Comparison of ENCODE assay signal across 8 mouse cellular contexts in the genomic region with DNA sequence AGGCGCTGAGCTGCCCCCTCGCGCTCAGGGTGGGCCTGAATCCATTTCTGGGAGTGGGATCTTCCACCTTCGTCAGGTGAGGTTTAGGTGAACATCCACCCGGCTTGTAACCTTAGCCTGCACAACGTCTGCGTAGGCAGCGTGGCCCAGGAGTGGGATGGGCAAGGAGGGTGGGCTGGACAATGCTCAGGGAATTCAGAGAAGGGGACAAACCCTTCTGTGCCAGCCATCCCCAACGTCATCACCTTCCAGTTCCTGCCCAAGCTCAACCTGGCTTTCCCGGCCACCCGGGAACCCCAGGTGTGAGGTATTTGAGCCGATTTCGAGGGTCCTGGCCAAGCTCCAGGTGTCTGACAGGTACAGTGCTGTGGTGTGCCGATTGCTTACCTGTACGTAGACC. TPM values are rescaled to one million over a fixed set of nuclear protein-coding genes. Genes with fewer than 3 reads are reported as not detected.
A peak's percentile ranks its signal among the peaks of the same experiment; 100 is the strongest.
DNase-seq lines count a peak whose midpoint lies in the region; ATAC-seq and TF ChIP-seq lines count a peak whose summit lies in the region.

No protein-coding gene starts in this region.

- no peaks in the 10 kb centered on the region for H3K9me3 ChIP-seq in ES-E14 (ENCODE audit: control insufficient read depth, insufficient read depth, low read depth, low read length)
- no peaks in the 10 kb centered on the region for H3K9me3 ChIP-seq in limb, embryonic 13.5 days
- H3K9me3 ChIP-seq in stomach, embryonic 15.5 days: no peaks in the 10 kb centered on the region

- TF ChIP-seq CTCF in embryonic fibroblast, embryonic 13.5 days (IDR thresholded peaks at IDR 0.05; ENCODE audit: borderline replicate concordance, insufficient read depth, low read length): no peak

- peak; percentile 37; the same call in 1 of the 2 replicates for ATAC-seq in limb, embryonic 13.5 days (ENCODE audit: low FRiP score, low read depth)
- no peak for ATAC-seq in stomach, embryonic 15.5 days (ENCODE audit: insufficient read depth, low FRiP score, low read depth)

- no peak for TF ChIP-seq POLR2A in embryonic fibroblast, embryonic 13.5 days (IDR thresholded peaks at IDR 0.05; ENCODE audit: low read depth, low read length)

- in situ Hi-C loops in ES-E14 (cut with MboI; ENCODE audit: low sequenced_read_pairs in 2 of 2, unreplicated experiment in 2 of 2): no loop called here

- DNase-seq in kidney, adult 11 months: peak; percentile 39
- DNase-seq in kidney, postnatal 4 days: no peak
- DNase-seq in ES-E14 (ENCODE audit: low read depth, low spot score): no peak
- DNase-seq in MN1 (ENCODE audit: low spot score): no peak
- DNase-seq in adrenal gland, postnatal 36 days: no peak

- H3K4me1 ChIP-seq in ES-E14 (ENCODE audit: control insufficient read depth in 2 of 2, insufficient read depth in 2 of 2, low read length in 2 of 2, poor library complexity in 1 of 2): peaks cover 7 to 8% of the 10 kb centered on the region in 2 experiments; a peak in 2 of 4 replicates
- peaks cover 7% of the 10 kb centered on the region; the same call in 1 of the 2 replicates for H3K4me1 ChIP-seq in embryonic fibroblast, embryonic 13.5 days (ENCODE audit: control insufficient read depth, insufficient read depth, low read length)
- peaks cover 18% of the 10 kb centered on the region for H3K4me1 ChIP-seq in limb, embryonic 13.5 days
- peaks cover 14% of the 10 kb centered on the region; the same call in 1 of the 2 replicates for H3K4me1 ChIP-seq in stomach, embryonic 15.5 days

- no peaks in the 10 kb centered on the region for H3K27me3 ChIP-seq in limb, embryonic 13.5 days
- no peaks in the 10 kb centered on the region for H3K27me3 ChIP-seq in stomach, embryonic 15.5 days (replicated peaks)

- H3K4me2 ChIP-seq in limb, embryonic 13.5 days (replicated peaks): peak overlapping the region; percentile 98
- H3K4me2 ChIP-seq in stomach, embryonic 15.5 days: peak overlapping the region; percentile 80

- peak overlapping the region; percentile 88 to 93 for H3K4me3 ChIP-seq in ES-E14 (ENCODE audit: insufficient read depth in 1 of 2, low read depth in 1 of 2, low read length in 2 of 2, poor library complexity in 1 of 2, severe bottlenecking in 1 of 2)
- peak overlapping the region; percentile 90 for H3K4me3 ChIP-seq in embryonic fibroblast, embryonic 13.5 days (ENCODE audit: insufficient read depth, low read length)
- peak overlapping the region; percentile 93 for H3K4me3 ChIP-seq in limb, embryonic 13.5 days
- H3K4me3 ChIP-seq in stomach, embryonic 15.5 days (replicated peaks): peak overlapping the region; percentile 78

- peaks cover 31% of the 10 kb centered on the region for H3K36me3 ChIP-seq in ES-E14 (ENCODE audit: control insufficient read depth, insufficient read depth, low read length, poor library complexity, severe bottlenecking)
- H3K36me3 ChIP-seq in limb, embryonic 13.5 days: peaks cover 44% of the 10 kb centered on the region
- peaks cover 38% of the 10 kb centered on the region for H3K36me3 ChIP-seq in stomach, embryonic 15.5 days

- peak overlapping the region; percentile 48; the same call in 1 of the 2 replicates for H3K27ac ChIP-seq in ES-E14 (ENCODE audit: insufficient read depth, low read depth, low read length, poor library complexity, severe bottlenecking)
- no peak overlapping the region for H3K27ac ChIP-seq in embryonic fibroblast, embryonic 13.5 days (ENCODE audit: insufficient read depth, low read length)
- peak overlapping the region; percentile 84; the same call in 1 of the 2 replicates for H3K27ac ChIP-seq in limb, embryonic 13.5 days
- H3K27ac ChIP-seq in stomach, embryonic 15.5 days: peak overlapping the region; percentile 78

- peak overlapping the region; percentile 92 for H3K9ac ChIP-seq in ES-E14 (ENCODE audit: insufficient read depth, low read depth, low read length, poor library complexity, severe bottlenecking)
- peak overlapping the region; percentile 96 for H3K9ac ChIP-seq in limb, embryonic 13.5 days
- peak overlapping the region; percentile 86 for H3K9ac ChIP-seq in stomach, embryonic 15.5 days

- WGBS in limb, embryonic 13.5 days: 7% methylated on average over 15 of the region's 15 CpGs
- 3% methylated on average over 15 of the region's 15 CpGs for WGBS in stomach, embryonic 15.5 days

TF ChIP-seq in ES-E14, 5 proteins besides CTCF, POLR2A, EP300 and RAD21:
- TF ChIP-seq ZC3H11A (IDR thresholded peaks at IDR 0.05; ENCODE audit: borderline replicate concordance, low read depth, low read length): no peak
- TF ChIP-seq ZNF384 (IDR thresholded peaks at IDR 0.05; ENCODE audit: low read depth, low read length): no peak
- no peak for TF ChIP-seq MAFK (IDR thresholded peaks at IDR 0.05; ENCODE audit: insufficient read depth, low read depth, low read length)
- no peak for TF ChIP-seq HCFC1 (IDR thresholded peaks at IDR 0.05; ENCODE audit: borderline replicate concordance, insufficient read depth, low read length)
- TF ChIP-seq CHD2 (IDR thresholded peaks at IDR 0.05; ENCODE audit: low read depth, low read length): no peak

RNA-seq across cellular contexts. Expression of a gene that starts 0.6 kb away (rescaled TPM):
- total RNA-seq in ES-E14 (2012; rRNA removed): 246 and 320 TPM in 2 replicates
- polyA plus RNA-seq in embryonic fibroblast, embryonic 13.5 days (2011; ENCODE audit: insufficient read length, low read depth, missing spikeins): 88.7 and 101 TPM in 2 replicates
- 30.9 and 36.8 TPM in 2 replicates for polyA plus RNA-seq in limb, embryonic 13.5 days (2015; fragmentation: Nextera tagmentation; extraction: Ambion mirVana)
- polyA plus RNA-seq in stomach, embryonic 15.5 days (2015; fragmentation: Nextera tagmentation; extraction: Ambion mirVana): 30.6 and 36.2 TPM in 2 replicates
- 100 to 1,000 TPM; 203 to 204 TPM for total RNA-seq in adrenal gland, postnatal 36 days (2021)

RNA-seq across cellular contexts. Expression of a gene that starts 16.8 kb away (rescaled TPM):
- total RNA-seq in ES-E14 (2012; rRNA removed): 9.8 and 10.0 TPM in 2 replicates
- 7.0 and 7.7 TPM in 2 replicates for polyA plus RNA-seq in embryonic fibroblast, embryonic 13.5 days (2011; ENCODE audit: insufficient read length, low read depth, missing spikeins)
- polyA plus RNA-seq in limb, embryonic 13.5 days (2015; fragmentation: Nextera tagmentation; extraction: Ambion mirVana): 11.1 and 11.5 TPM in 2 replicates
- polyA plus RNA-seq in stomach, embryonic 15.5 days (2015; fragmentation: Nextera tagmentation; extraction: Ambion mirVana): 31.1 and 34.1 TPM in 2 replicates
- total RNA-seq in adrenal gland, postnatal 36 days (2021): 10 to 100 TPM; 13.5 to 18.6 TPM

RNA-seq across cellular contexts. Expression of a gene that starts 18.4 kb away (rescaled TPM):
- total RNA-seq in ES-E14 (2012; rRNA removed): 35.0 and 35.8 TPM in 2 replicates
- polyA plus RNA-seq in embryonic fibroblast, embryonic 13.5 days (2011; ENCODE audit: insufficient read length, low read depth, missing spikeins): 33.8 and 35.4 TPM in 2 replicates
- polyA plus RNA-seq in limb, embryonic 13.5 days (2015; fragmentation: Nextera tagmentation; extraction: Ambion mirVana): 27.8 and 28.9 TPM in 2 replicates
- polyA plus RNA-seq in stomach, embryonic 15.5 days (2015; fragmentation: Nextera tagmentation; extraction: Ambion mirVana): 25.8 and 26.4 TPM in 2 replicates
- total RNA-seq in adrenal gland, postnatal 36 days (2021): 10 to 100 TPM; 53.0 to 72.7 TPM

RNA-seq across cellular contexts. Expression of a gene that starts 27.1 kb away (rescaled TPM):
- total RNA-seq in ES-E14 (2012; rRNA removed): 1,792 and 2,115 TPM in 2 replicates
- polyA plus RNA-seq in embryonic fibroblast, embryonic 13.5 days (2011; ENCODE audit: insufficient read length, low read depth, missing spikeins): 2,978 and 3,912 TPM in 2 replicates
- 1,961 and 2,001 TPM in 2 replicates for polyA plus RNA-seq in limb, embryonic 13.5 days (2015; fragmentation: Nextera tagmentation; extraction: Ambion mirVana)
- 1,740 and 2,121 TPM in 2 replicates for polyA plus RNA-seq in stomach, embryonic 15.5 days (2015; fragmentation: Nextera tagmentation; extraction: Ambion mirVana)
- total RNA-seq in adrenal gland, postnatal 36 days (2021): 1,000 to 10,000 TPM; 1,182 to 1,266 TPM

RNA-seq across cellular contexts. Expression of a gene that starts 27.5 kb away (rescaled TPM):
- 88.2 and 95.1 TPM in 2 replicates for total RNA-seq in ES-E14 (2012; rRNA removed)
- 104 and 112 TPM in 2 replicates for polyA plus RNA-seq in embryonic fibroblast, embryonic 13.5 days (2011; ENCODE audit: insufficient read length, low read depth, missing spikeins)
- polyA plus RNA-seq in limb, embryonic 13.5 days (2015; fragmentation: Nextera tagmentation; extraction: Ambion mirVana): 160 and 165 TPM in 2 replicates
- 115 and 125 TPM in 2 replicates for polyA plus RNA-seq in stomach, embryonic 15.5 days (2015; fragmentation: Nextera tagmentation; extraction: Ambion mirVana)
- total RNA-seq in adrenal gland, postnatal 36 days (2021): 10 to 100 TPM; 82.0 to 95.7 TPM
